Mouse (Mus musculus) forebrain, embryonic 12.5 days (tissue): ENCODE measurements at regions not wholly inside any gene's neighbourhood (a gene's known extent, or its start where the extent isn't known, plus 50 kb on each side); places are given as distances from the start of the nearest gene placed in this dataset.
"Not testable (repeated sequence)": the region's sequence is repeated elsewhere in the genome, so short reads cannot be mapped to it uniquely, and the experiment has no call there.

Experiments used
- ATAC-seq: fragments of 200-750 bp; cut with Nextera tagmentation; 2 replicates; pipeline ENCODE4 v1.8.0; 2017; ENCODE audit warnings: moderate TSS enrichment; ENCODE audit not compliant: low FRiP score
- H3K27ac ChIP-seq: fragments of 300-500 bp; sonication (generic); 2 replicates; pipeline ENCODE4 v1.5.1; 2016; ENCODE audit warnings: mild to moderate bottlenecking
- H3K27me3 ChIP-seq: fragments of 300-500 bp; sonication (generic); 2 replicates; pipeline ENCODE4 v1.6.1; 2016; ENCODE audit warnings: mild to moderate bottlenecking
- H3K36me3 ChIP-seq: fragments of 300-500 bp; sonication (generic); replicated peaks from 2 replicates; pipeline ENCODE4 v1.6.1; 2016; ENCODE audit warnings: mild to moderate bottlenecking
- H3K4me1 ChIP-seq: fragments of 300-500 bp; sonication (generic); 2 replicates; pipeline ENCODE4 v1.6.1; 2016
- H3K4me2 ChIP-seq: fragments of 300-500 bp; sonication (generic); 2 replicates; pipeline ENCODE4 v1.6.1; 2016; ENCODE audit warnings: mild to moderate bottlenecking, moderate library complexity
- H3K4me3 ChIP-seq: fragments of 300-500 bp; sonication (generic); replicated peaks from 2 replicates; pipeline ENCODE4 v1.5.1; 2016; ENCODE audit warnings: mild to moderate bottlenecking
- H3K9ac ChIP-seq: fragments of 300-500 bp; sonication (generic); 2 replicates; pipeline ENCODE4 v1.6.1; 2016; ENCODE audit warnings: mild to moderate bottlenecking
- H3K9me3 ChIP-seq: fragments of 300-500 bp; sonication (generic); 2 replicates; pipeline ENCODE4 v1.6.1; 2016
- WGBS: fragments of 180-500 bp; shearing (Covaris S2); methylation state at CpG from one replicate; pipeline ENCODE4 v1.1.7; 2016; 5-methylcytosine and 5-hydroxymethylcytosine counted together

DNA sequence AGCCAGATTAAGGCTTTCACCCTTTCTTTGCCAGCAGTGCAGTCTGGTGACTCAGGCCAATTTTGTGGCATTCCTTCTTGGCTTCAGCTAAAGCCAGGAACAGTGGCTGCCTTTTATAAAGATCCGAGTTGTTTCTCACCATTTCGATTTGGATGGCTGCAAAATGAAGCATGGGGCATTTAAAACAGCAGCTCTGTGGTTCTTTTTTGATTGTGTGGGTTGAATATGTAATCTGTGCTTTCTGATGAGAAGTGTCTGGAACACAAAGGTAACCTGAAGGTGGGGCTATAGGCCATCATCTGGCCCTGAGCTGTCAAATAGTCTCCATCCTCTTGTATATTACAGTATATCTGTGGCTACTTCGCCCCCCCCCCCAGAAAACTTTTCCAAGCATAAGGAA, 338.4 kb upstream of the Clnk start:
- Histone ChIP-seq H3K9ac (no peak overlapping the region), H3K4me3 (no peak overlapping the region), H3K4me1 (no peaks in the 10 kb centered on the region), H3K36me3 (no peaks in the 10 kb centered on the region), H3K27me3 (no peaks in the 10 kb centered on the region), H3K4me2 (no peak overlapping the region), H3K9me3 (no peaks in the 10 kb centered on the region), H3K27ac (no peak overlapping the region)
- ATAC-seq: no peak
- WGBS: 69% methylated on average over 3 of the region's 3 CpGs

GRCm38 (mm10) chr5:39212550-39212949, 335.9 kb upstream of the Clnk start:
- H3K4me2 ChIP-seq: no peak overlapping the region
- H3K4me1 ChIP-seq: no peaks in the 10 kb centered on the region
- H3K36me3 ChIP-seq: no peaks in the 10 kb centered on the region
- no peaks in the 10 kb centered on the region for H3K9me3 ChIP-seq
- H3K9ac ChIP-seq: no peak overlapping the region
- H3K27me3 ChIP-seq: no peaks in the 10 kb centered on the region
- peak; percentile 64; the same call in 1 of the 2 replicates for ATAC-seq
- H3K4me3 ChIP-seq: no peak overlapping the region
- H3K27ac ChIP-seq: no peak overlapping the region

GRCm38 (mm10) chr5:39198856-39199255, 322.2 kb upstream of the Clnk start:
- Histone ChIP-seq H3K9ac (no peak overlapping the region), H3K36me3 (no peaks in the 10 kb centered on the region), H3K9me3 (no peaks in the 10 kb centered on the region), H3K4me3 (no peak overlapping the region), H3K4me1 (no peaks in the 10 kb centered on the region), H3K27me3 (no peaks in the 10 kb centered on the region), H3K4me2 (no peak overlapping the region), H3K27ac (no peak overlapping the region)
- ATAC-seq: no peak

- H3K9me3 ChIP-seq, H3K4me2 ChIP-seq, H3K4me3 ChIP-seq, H3K36me3 ChIP-seq, H3K27ac ChIP-seq, ATAC-seq, H3K4me1 ChIP-seq, H3K9ac ChIP-seq, H3K27me3 ChIP-seq: not testable (repeated sequence)
- WGBS: 77% methylated on average over 2 of the region's 4 CpGs
Observed at GRCm38 (mm10) chr5:39191153-39191552, 314.5 kb upstream of the Clnk start.

- H3K4me1 ChIP-seq: no peaks in the 10 kb centered on the region
- no peaks in the 10 kb centered on the region for H3K27me3 ChIP-seq
- H3K4me2 ChIP-seq: no peak overlapping the region
- WGBS: 65% methylated on average over 2 of the region's 2 CpGs
- H3K27ac ChIP-seq: no peak overlapping the region
- no peaks in the 10 kb centered on the region for H3K36me3 ChIP-seq
- no peaks in the 10 kb centered on the region for H3K9me3 ChIP-seq
- H3K4me3 ChIP-seq: no peak overlapping the region
- H3K9ac ChIP-seq: no peak overlapping the region
- peak; percentile 55; the same call in 1 of the 2 replicates for ATAC-seq
Observed at GRCm38 (mm10) chr5:39181616-39182402, 305.2 kb upstream of the Clnk start.

DNA sequence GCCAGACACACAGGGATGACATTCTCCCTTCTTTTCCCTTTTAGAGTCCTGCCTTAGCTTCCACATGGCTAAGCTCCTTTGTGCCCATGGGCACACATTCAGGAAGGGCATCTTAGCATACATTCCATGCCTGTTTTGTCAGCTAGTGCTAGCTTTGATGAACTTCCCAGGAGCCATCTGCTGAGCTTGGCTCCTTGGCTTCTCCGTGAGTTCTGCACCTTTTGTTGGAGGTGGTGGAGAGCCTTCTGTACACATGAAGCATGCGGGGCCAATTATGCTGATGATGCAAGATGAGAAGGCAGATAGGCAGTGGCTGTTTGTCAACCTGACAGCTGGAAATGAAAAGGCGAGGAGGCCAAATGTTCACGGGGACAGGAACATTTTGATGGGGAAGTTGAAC, 304.4 kb upstream of the Clnk start:
- H3K27ac ChIP-seq: 0 out of 2 replicates have a peak overlapping the region, but pooled peaks have one; percentile 38
- ATAC-seq: peak; percentile 31; the same call in 1 of the 2 replicates
- no peak overlapping the region for H3K4me2 ChIP-seq
- 49% methylated on average over 4 of the region's 4 CpGs for WGBS
- H3K4me3 ChIP-seq: no peak overlapping the region
- H3K4me1 ChIP-seq: no peaks in the 10 kb centered on the region
- no peaks in the 10 kb centered on the region for H3K27me3 ChIP-seq
- H3K9ac ChIP-seq: no peak overlapping the region
- no peaks in the 10 kb centered on the region for H3K9me3 ChIP-seq
- H3K36me3 ChIP-seq: no peaks in the 10 kb centered on the region

- no peak overlapping the region for H3K4me3 ChIP-seq
- no peaks in the 10 kb centered on the region for H3K4me1 ChIP-seq
- no peak overlapping the region for H3K9ac ChIP-seq
- H3K27me3 ChIP-seq: no peaks in the 10 kb centered on the region
- ATAC-seq: 0 out of 2 replicates have a peak, but pooled peaks have one; percentile 54
- 23% methylated on average over 2 of the region's 2 CpGs for WGBS
- H3K9me3 ChIP-seq: no peaks in the 10 kb centered on the region
- H3K36me3 ChIP-seq: no peaks in the 10 kb centered on the region
- no peak overlapping the region for H3K4me2 ChIP-seq
- H3K27ac ChIP-seq: no peak overlapping the region
Observed at GRCm38 (mm10) chr5:39177891-39178290, 301.3 kb upstream of the Clnk start.

DNA sequence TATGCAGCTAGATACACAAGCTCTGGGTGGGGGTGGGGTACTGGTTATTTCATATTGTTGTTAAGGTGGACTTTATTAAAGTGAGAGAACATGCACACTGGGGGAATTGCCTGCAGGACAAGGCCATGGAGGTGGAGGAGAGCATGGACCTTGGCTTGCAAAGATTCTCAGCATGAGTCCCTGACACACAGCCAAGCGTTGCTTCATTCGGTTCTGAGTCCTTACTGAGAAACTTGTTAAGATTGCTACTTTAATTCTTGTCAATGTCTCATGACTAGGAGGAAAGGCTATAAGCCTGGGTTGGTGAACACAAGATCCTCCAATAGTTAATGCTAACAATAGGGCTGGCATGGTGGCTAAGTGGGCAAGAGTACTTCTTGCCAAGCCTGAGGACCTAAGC, 300.3 kb upstream of the Clnk start:
- 90% methylated on average over 2 of the region's 2 CpGs for WGBS
- no peak for ATAC-seq
- Histone ChIP-seq H3K36me3 (no peaks in the 10 kb centered on the region), H3K27ac (no peak overlapping the region), H3K4me3 (no peak overlapping the region), H3K9me3 (no peaks in the 10 kb centered on the region), H3K27me3 (no peaks in the 10 kb centered on the region), H3K4me2 (no peak overlapping the region), H3K4me1 (no peaks in the 10 kb centered on the region), H3K9ac (no peak overlapping the region)

- no peaks in the 10 kb centered on the region for H3K9me3 ChIP-seq
- H3K27ac ChIP-seq: no peak overlapping the region
- WGBS: 93% methylated on average over 3 of the region's 3 CpGs
- H3K36me3 ChIP-seq: no peaks in the 10 kb centered on the region
- H3K4me3 ChIP-seq: no peak overlapping the region
- H3K4me2 ChIP-seq: no peak overlapping the region
- H3K9ac ChIP-seq: no peak overlapping the region
- no peaks in the 10 kb centered on the region for H3K27me3 ChIP-seq
- ATAC-seq: no peak
- no peaks in the 10 kb centered on the region for H3K4me1 ChIP-seq
Observed at GRCm38 (mm10) chr5:39173491-39173890, 296.9 kb upstream of the Clnk start.

DNA sequence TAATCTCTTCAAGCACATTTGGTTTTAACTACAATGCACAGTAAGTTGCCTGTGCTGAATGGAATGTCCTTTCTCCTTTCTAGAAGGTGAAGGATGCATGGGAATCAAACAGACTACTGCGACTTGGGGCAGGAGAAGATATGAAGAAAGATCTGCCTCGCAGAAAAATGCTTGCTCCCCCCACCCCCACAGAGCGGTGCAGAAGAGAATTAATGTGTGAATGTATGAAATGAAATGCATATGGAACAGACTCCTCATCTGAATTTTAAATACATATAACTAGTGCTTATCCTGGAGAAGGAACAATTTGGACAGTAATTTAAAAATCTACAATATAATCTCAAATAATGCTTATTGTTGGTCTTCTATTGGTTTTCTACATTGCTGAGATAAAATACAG, 283.0 kb upstream of the Clnk start:
- Histone ChIP-seq H3K4me3 (no peak overlapping the region), H3K27me3 (no peaks in the 10 kb centered on the region), H3K4me1 (no peaks in the 10 kb centered on the region), H3K4me2 (no peak overlapping the region), H3K9me3 (no peaks in the 10 kb centered on the region), H3K36me3 (no peaks in the 10 kb centered on the region), H3K27ac (no peak overlapping the region), H3K9ac (no peak overlapping the region)
- no peak for ATAC-seq
- 89% methylated on average over 3 of the region's 3 CpGs for WGBS

DNA sequence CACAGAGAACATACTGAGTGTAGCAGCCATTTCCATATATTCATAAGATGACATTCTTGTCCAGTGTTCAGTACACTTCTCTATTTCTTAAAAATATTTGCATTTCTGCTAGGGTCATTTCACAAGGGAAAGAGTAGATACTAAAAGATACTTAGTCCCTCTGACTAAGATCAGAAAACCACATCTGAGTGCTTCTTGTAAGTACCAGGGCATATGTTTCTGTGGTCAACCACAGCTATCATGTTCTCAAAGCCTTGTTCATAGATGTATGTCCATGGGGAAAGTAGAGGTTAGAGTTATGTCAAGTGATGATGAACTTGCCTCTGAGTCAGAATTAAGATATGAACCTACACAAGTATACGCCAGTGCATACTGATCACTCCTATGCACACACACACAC, 279.2 kb upstream of the Clnk start:
- Histone ChIP-seq H3K9ac (no peak overlapping the region), H3K27ac (no peak overlapping the region), H3K36me3 (no peaks in the 10 kb centered on the region), H3K9me3 (no peaks in the 10 kb centered on the region), H3K4me3 (no peak overlapping the region), H3K4me1 (no peaks in the 10 kb centered on the region), H3K4me2 (no peak overlapping the region), H3K27me3 (no peaks in the 10 kb centered on the region)
- WGBS: 89% methylated on average over 1 of the region's 1 CpGs
- ATAC-seq: no peak

DNA sequence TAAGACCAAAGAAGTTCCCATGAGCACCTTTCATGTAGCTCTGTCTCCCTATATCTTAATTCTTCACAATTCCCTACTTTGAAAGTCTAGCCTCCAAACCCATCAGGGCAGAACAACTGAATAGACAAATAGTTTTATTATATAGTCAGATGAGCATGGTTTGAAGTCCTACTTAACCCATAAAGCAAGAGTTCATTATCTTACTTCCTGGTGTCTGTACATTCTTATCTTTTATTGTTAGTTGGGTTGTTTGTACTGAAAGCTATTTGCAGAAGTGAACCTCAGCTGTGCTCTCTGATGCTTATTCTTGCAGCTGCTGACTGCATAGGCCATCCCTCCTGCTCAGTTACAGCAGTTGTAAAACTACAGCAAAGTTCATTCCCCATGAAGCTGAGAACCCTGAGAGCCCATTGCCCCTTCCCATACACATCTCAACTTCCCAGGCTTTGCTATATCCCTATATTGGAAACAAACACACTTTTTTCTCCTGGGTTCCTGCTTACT, 276.7 kb upstream of the Clnk start:
- Histone ChIP-seq H3K4me3 (no peak overlapping the region), H3K4me1 (no peaks in the 10 kb centered on the region), H3K4me2 (no peak overlapping the region), H3K36me3 (no peaks in the 10 kb centered on the region), H3K9ac (no peak overlapping the region), H3K9me3 (no peaks in the 10 kb centered on the region), H3K27ac (no peak overlapping the region), H3K27me3 (no peaks in the 10 kb centered on the region)
- no peak for ATAC-seq

- Histone ChIP-seq H3K27me3 (no peaks in the 10 kb centered on the region), H3K27ac (no peak overlapping the region), H3K9me3 (no peaks in the 10 kb centered on the region), H3K36me3 (no peaks in the 10 kb centered on the region), H3K4me1 (no peaks in the 10 kb centered on the region), H3K4me3 (no peak overlapping the region), H3K4me2 (no peak overlapping the region), H3K9ac (no peak overlapping the region)
- 91% methylated on average over 4 of the region's 4 CpGs for WGBS
- ATAC-seq: no peak
Observed at GRCm38 (mm10) chr5:39151917-39152316, 275.3 kb upstream of the Clnk start.
